Mouse (Mus musculus): Measurements from ENCODE around the gene Rnf43.

Gene Rnf43

GRCm38 (mm10) chr11:87710262-87710615 lies 47.7 kb downstream of the Rnf43 start:
- no peak for DNase-seq (ENCODE audit: low spot score)

- no peak for DNase-seq (ENCODE audit: low spot score)
These were observed 49.7 kb downstream of the Rnf43 start for GRCm38 (mm10) chr11:87712188-87712587.

- no peak for DNase-seq (ENCODE audit: low spot score)
These were observed 53.5 kb downstream of the Rnf43 start for GRCm38 (mm10) chr11:87715999-87716398.

GRCm38 (mm10) chr11:87719526-87719925 lies 57.0 kb downstream of the Rnf43 start:
- no peak for DNase-seq (ENCODE audit: low spot score)

GRCm38 (mm10) chr11:87720324-87720723 lies 57.8 kb downstream of the Rnf43 start:
- DNase-seq (ENCODE audit: low spot score): no peak

GRCm38 (mm10) chr11:87720839-87721238 lies 58.3 kb downstream of the Rnf43 start:
- no peak for DNase-seq (ENCODE audit: low spot score)

- no peak for DNase-seq (ENCODE audit: low spot score)
These were observed 59.6 kb downstream of the Rnf43 start for GRCm38 (mm10) chr11:87722168-87722567.

GRCm38 (mm10) chr11:87722891-87723290 lies 60.4 kb downstream of the Rnf43 start:
- no peak for DNase-seq (ENCODE audit: low spot score)

- no peak for DNase-seq (ENCODE audit: low spot score)
These were observed 63.0 kb downstream of the Rnf43 start for GRCm38 (mm10) chr11:87725515-87725914.

GRCm38 (mm10) chr11:87725964-87726562 lies 63.5 kb downstream of the Rnf43 start:
- DNase-seq (ENCODE audit: low spot score): peak; percentile 54

GRCm38 (mm10) chr11:87727021-87727420 lies 64.5 kb downstream of the Rnf43 start:
- DNase-seq (ENCODE audit: low spot score): no peak

- DNase-seq (ENCODE audit: low spot score): no peak
These were observed 64.9 kb downstream of the Rnf43 start for GRCm38 (mm10) chr11:87727471-87727870.

GRCm38 (mm10) chr11:87728850-87729592 lies 66.5 kb downstream of the Rnf43 start:
- DNase-seq (ENCODE audit: low spot score): no peak

- peak; percentile 38 for DNase-seq (ENCODE audit: low spot score)
These were observed 67.2 kb downstream of the Rnf43 start for GRCm38 (mm10) chr11:87729593-87730185.

- no peak for DNase-seq (ENCODE audit: low spot score)
These were observed 68.3 kb downstream of the Rnf43 start for GRCm38 (mm10) chr11:87730652-87731310.

- no peak for DNase-seq (ENCODE audit: low spot score)
These were observed 71.8 kb downstream of the Rnf43 start for GRCm38 (mm10) chr11:87734346-87734745.

- DNase-seq (ENCODE audit: low spot score): no peak
These were observed 73.2 kb downstream of the Rnf43 start for GRCm38 (mm10) chr11:87735691-87736090.

- DNase-seq (ENCODE audit: low spot score): peak; percentile 72
These were observed 74.2 kb downstream of the Rnf43 start for GRCm38 (mm10) chr11:87736647-87737134.

- peak; percentile 93 for DNase-seq (ENCODE audit: low spot score)
These were observed 74.7 kb downstream of the Rnf43 start, which contains the start of gene Supt4a for GRCm38 (mm10) chr11:87737175-87737740. TSS of gene Supt4a (plus strand) at chr11:87737552.

- no peak for DNase-seq (ENCODE audit: low spot score)
These were observed 81.2 kb downstream of the Rnf43 start for GRCm38 (mm10) chr11:87743691-87744090.

- no peak for DNase-seq (ENCODE audit: low spot score)
These were observed 82.4 kb downstream of the Rnf43 start for GRCm38 (mm10) chr11:87744964-87745363.

Measured in yolk sac, embryonic 10.5 days (tissue).